Mouse (Mus musculus): ENCODE measurements around the gene Pcsk6.

GRCm38 (mm10) chr7:65946397-65946796 lies 84.9 kb downstream of the Pcsk6 start:
- TF ChIP-seq POLR2A (IDR thresholded peaks at IDR 0.05; ENCODE audit: borderline replicate concordance, extremely low read depth, low read depth, low read length) = no peak
- no peak for TF ChIP-seq CTCF (IDR thresholded peaks at IDR 0.05; ENCODE audit: insufficient read depth, low read length)
